Mouse (Mus musculus) lung, postnatal 10 days (tissue): ENCODE data around the gene Helz2.

Source experiments
- DNase-seq: peaks from one replicate; pipeline ENCODE4 v3.0.0; 2021

Helz2 gene

GRCm38 (mm10) chr2:181237251-181238014 lies 4.4 kb downstream of the Helz2 start:
- no peak for DNase-seq

DNA sequence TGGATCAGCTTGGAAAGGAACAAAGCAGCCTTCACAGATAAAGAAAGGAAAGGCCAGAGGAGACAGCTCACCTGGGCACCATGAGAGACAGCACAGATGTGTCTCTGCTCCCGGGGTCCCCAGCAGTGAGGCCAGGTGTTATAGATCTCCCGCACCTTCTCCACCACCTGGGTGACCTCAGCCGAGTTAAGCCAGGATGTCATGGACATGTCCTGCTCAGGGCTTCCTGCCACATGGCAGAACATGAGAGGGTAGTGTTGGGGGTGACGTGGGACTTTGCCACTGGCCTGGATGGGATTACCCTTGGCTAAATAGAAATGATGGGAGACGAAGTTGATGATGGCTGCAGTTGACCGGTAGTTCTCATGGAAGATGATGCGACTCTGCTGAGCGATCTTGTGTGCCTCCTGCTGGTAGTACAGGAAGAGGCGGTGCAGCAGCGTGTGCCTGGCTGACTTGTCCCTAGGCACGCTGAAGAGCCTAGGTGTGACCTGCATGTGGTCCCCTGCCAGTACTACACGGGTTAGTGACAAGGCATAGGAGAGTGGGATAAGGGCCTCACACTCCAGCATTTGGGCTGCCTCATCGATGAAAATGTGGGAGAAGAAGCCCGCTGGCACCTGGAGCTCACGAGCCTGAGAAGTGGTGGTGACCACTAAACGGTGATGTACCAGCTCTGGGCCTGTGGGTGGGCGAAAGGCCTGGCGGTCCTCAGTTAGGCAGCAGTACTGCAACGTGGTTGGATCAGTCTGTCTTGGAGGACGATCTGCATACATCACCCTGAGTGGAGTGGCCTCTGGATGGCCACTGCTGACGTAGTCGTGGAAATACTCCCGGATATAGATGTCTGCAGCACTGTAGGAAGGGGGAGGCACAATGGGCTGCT lies 5.9 kb downstream of the Helz2 start:
- peak; percentile 30 for DNase-seq

DNA sequence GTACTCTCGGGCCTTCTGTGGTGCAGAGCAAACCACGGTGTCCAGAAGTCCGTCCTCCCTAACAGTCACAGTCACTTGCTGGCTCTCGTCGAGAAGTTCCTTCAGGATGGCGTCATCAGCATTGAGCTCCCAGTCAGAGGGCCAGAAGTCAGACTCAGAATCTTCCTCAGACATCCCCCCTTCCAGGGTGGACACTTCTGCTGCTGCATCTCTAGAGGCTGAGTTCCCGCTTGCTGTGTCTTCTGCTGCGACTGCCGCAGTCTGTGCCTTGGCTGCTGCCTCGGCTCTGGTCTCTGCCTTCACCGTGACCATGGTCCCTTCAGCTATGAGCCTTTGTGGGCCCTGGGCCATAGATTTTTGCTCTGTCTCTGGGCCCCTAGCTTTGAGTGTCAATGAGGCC lies 7.1 kb downstream of the Helz2 start:
- DNase-seq = no peak

DNA sequence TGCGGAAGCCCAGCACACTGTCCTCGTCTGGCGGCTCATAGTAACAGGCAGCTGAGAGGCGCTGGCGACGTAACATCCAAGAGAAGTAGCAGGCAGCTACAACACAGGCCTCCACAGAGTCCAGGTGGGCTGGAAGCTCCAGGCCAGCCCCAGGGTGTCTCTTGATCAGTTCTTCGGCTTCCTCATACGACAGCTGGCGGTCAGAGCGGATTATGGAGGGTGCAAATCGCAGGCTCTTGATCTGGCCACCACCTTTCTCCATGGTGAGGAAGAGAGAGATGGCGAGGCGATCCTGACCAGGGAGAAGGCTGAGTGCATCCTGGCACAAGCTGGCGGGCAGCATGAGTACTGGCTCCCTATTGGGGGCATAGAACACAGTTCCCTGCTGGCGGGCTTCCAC lies 8.4 kb downstream of the Helz2 start:
- no peak for DNase-seq

- DNase-seq = no peak
Observed at GRCm38 (mm10) chr2:181231171-181231570, 10.7 kb downstream of the Helz2 start.

DNA sequence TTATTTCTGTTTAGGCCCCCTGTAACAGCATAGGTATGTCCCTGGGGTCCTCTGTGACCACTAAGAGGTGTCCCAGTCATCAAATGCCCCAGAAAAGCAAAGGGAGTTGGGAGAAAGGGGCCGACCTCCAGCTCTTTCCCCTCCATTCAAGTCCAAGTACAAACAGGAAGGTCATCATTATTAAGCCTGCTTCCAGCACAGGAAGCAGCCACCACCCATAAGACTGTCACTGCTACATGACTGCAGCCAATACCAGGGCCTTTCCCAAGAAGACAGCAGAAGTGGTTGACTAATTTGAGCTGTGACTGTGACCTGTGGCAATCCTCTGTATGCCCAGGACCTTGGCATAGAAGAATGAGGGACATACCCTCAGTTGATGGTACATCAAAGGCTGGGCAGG lies 13.5 kb downstream of the Helz2 start:
- DNase-seq = peak; percentile 44

DNA sequence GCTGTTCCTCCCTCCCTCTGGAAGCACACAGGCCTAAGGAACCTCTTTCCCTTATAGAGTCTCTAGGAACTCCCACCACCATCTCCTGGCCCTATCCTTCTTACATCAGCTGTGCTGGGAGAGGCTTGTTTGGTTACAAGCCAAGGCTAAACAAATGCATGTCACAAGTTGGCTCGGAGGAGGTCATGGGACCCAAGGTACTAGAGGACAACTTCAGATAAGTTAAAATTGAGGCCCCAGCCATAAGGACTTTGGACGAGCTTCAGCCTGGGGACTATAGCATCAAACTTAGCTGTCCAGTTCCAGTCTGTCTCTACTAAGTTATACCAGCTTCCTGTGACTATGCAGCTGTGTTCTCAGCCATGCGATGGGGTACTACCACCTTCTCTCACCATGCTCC lies 14.7 kb downstream of the Helz2 start:
- no peak for DNase-seq

- DNase-seq = no peak
Observed at GRCm38 (mm10) chr2:181224994-181225393, 16.8 kb downstream of the Helz2 start.

DNA sequence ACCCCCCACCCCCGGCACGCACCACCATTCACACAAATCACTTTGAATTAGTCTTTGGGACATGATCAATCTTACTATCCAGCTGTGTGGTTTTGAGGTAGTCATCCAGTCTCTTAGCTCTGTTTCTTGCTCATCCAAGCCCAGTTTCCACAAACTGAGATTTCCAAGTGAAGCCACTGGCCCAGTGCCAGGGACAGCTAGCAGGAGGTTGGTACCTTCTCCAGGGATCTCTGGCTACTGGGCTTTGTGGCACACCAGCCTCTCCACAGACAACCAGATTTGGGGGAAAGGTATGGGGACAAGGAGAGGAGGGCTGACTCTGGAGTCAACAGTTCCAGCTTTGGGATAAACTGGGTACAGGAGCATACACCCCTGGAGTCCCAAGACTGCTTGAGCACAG lies 21.5 kb downstream of the Helz2 start:
- no peak for DNase-seq

GRCm38 (mm10) chr2:181219538-181220216 lies 22.1 kb downstream of the Helz2 start, which contains the start of gene Fndc11:
Gene Fndc11 (plus strand): TSS chr2:181220013.
- peak; percentile 89 for DNase-seq

DNA sequence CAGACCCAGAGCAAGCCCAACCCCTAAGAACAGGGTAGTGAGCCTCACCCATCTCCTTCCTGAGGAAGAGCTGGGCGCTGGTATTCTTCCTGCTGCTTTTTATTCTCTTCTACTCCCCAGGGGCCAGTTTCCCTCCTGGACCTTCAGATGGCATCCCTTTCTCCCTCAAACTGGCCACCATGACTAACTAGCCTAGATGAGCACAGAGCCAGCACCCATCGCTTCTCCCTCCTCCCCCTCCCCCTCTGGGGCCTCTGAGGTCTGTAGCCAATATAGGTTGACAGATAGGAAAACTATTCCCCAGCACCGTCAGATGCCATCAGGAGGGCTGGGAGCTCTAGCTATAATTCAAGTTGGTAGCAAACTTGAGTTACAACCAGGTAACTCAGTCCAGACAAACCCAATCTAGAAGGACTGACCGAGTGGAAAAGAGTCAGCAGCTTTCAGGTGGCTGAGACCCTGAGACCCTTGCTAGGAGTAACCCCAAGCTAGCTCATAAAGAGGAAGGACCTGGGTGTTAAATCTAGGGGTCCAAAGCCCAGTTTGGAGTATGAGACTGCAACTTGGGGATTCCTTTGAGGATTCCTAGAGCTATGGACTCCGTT lies 22.8 kb downstream of the Helz2 start:
- DNase-seq = peak; percentile 25

DNA sequence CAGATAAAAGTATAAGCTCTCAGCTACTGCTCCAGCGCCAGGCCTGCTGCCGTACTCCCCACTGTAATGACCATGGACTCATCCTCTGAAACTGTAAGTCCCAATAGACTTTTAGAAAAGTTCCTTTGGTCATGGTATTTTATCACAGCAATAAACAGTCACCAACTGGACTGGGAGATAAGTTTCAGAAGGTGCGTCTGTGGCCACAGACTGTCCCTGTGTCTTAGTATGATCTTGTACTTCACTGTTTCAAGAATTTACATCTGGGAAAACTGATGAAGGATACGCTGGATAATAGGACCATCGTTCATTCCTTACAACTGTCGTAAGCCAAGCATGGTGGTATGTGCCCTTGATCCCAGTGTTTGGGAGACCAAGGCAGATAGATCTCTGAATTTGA lies 25.8 kb downstream of the Helz2 start:
- DNase-seq = no peak

DNA sequence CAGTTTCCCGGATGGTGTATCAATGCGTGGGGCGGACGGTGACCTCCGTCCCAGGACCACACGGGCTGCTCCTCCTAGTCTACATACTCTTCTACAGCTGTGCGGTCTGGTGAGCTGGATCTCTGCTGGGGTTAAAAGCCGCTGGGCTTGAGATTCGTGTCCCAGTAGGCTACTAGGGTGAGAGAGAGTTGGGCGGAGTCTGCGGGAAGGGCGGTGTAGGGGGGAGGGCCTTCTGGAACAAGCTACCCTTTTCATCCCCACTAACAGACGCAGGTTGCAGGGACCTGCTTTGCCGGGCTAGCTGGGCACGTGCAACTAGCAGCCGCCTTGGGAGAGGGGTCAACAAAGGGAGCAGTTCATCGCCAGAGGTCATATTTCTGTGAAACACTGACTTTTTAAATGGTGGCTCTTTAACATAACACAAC lies 28.8 kb downstream of the Helz2 start, which contains the start of gene Srms:
Gene Srms, minus strand, starts transcription at position 165 of the 425 bp plus-strand sequence.
- DNase-seq = peak; percentile 79

GRCm38 (mm10) chr2:181212389-181213020 lies 29.3 kb downstream of the Helz2 start:
- peak; percentile 19 for DNase-seq

DNA sequence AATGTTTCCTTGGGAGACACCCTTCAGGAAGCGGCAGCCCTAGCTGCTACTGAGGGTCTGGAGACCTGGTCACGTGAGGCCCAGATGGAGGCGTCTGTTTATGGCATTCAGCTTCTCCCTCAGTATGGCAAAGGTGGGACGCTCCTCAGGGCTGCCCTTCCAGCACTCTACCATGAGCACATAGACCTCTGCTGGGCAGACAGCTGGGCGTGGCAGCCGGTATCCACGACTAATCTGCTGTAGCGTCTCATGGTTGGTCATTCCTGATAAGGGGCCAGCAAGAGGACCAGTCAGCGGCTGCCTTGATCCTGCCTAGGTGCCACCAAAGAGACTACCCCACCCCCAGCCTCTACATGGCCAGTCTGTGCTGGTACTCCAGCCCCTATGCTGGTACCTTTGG lies 35.7 kb downstream of the Helz2 start:
- DNase-seq = no peak

DNA sequence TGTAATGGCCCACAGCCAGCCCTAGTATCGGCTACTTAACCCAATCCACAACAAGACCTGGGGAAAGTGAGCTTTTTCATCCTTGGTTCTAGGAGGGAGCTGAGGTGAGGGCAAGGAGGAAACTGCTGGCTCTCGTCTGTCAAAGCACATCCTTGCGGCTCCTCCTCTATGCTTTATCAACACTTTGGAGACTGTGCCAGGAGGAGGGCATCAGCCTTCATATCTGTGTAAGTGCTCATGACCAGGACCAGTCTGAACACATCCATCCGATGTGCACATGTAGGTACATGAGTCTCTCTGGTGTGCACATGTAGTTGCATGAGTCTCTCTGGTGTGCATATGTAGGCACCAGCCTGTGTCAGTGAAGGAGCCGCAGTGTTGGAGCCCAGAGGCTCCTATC lies 36.1 kb downstream of the Helz2 start:
- DNase-seq = no peak

GRCm38 (mm10) chr2:181202886-181203285 lies 38.9 kb downstream of the Helz2 start:
- DNase-seq = no peak

DNA sequence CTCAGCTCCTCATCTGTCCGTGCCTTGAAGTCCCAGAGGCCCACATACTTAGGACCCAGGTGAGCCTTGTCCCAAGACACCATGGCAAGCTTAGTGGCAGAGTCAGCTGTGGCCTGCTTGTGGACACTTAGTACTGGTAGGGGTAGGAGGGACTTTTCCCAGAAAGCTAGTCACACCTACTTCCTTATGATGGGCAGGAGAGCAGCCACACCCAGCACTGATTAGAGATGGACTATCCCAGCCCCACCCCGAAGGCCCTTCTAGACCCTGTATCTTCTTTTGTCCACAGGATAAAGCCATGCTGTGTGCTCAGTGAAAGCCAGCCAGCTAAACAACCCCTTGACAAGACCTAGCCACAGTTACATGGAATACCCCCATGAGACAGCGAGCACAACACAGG lies 39.4 kb downstream of the Helz2 start, which contains the start of gene Ptk6:
Gene Ptk6, minus strand, starts transcription at position 368 of the 400 bp plus-strand sequence.
- DNase-seq = no peak

- peak; percentile 40 for DNase-seq
Observed at GRCm38 (mm10) chr2:181201606-181202005, 40.2 kb downstream of the Helz2 start.

- DNase-seq = no peak
Observed at GRCm38 (mm10) chr2:181196628-181197300, 45.1 kb downstream of the Helz2 start.

DNA sequence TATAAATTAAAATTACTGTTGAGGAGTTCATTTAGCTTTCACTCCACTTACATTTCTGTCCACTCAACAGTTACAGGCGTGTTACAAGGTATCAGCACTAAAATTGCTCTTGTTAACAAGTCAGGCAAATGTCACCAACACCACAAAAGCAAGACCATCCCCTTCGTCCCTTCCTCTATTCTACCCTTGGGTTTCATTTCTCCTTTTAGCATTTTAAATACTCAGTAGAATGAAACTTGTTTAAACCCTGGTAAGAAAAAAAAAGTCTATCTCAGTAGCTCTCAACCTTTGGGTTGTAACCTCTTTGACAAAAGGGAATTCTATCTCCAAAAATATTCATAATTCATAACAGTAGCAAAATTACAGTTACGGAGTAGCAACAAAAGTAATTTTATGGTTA lies 48.8 kb downstream of the Helz2 start:
- DNase-seq = no peak

DNA sequence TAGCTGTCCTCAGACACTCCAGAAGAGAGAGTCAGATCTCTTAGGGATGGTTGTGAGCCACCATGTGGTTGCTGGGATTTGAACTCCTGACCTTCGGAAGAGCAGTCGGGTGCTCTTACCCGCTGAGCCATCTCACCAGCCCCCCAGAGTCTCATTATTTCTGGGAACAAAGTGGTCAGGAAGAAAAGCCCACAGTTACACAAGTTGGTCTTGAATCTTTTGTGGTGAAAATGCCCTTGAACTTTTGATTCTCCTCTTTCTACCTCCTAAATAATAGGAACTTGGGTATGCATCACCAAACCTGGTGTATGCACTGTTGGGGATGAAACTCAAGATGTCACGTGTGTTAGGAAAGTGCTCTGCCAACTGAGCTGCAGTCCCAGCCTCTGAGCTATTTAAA lies 49.9 kb downstream of the Helz2 start:
- no peak for DNase-seq
